Mouse (Mus musculus) liver, adult 2 months (tissue): ENCODE measurements around the gene Gm29797. TPM values are rescaled to one million over a fixed set of nuclear protein-coding genes. Genes with fewer than 3 reads are reported as not detected.

ENCODE experiments used
- DNase-seq: peaks from one replicate; pipeline ENCODE4 v3.0.0-alpha.2; 2011; ENCODE audit warnings: low read depth, low spot score; ENCODE audit errors: extremely low read depth
- H3K27ac ChIP-seq: fragments of 200-500 bp; replicated peaks from 2 replicates; pipeline ENCODE4 v1.5.1; 2012; ENCODE audit warnings: low read depth, mild to moderate bottlenecking, control low read depth, inconsistent platforms, low read length; ENCODE audit not compliant: insufficient read depth
- H3K27me3 ChIP-seq: fragments of 200-500 bp; 2 replicates; pipeline ENCODE4 v1.6.1; 2012; ENCODE audit warnings: mild to moderate bottlenecking, moderate library complexity, low read length, inconsistent platforms; ENCODE audit not compliant: control insufficient read depth, insufficient read depth
- H3K36me3 ChIP-seq: fragments of 200-500 bp; 2 replicates; pipeline ENCODE4 v1.6.1; 2012; ENCODE audit warnings: low read length, inconsistent platforms; ENCODE audit not compliant: control insufficient read depth, insufficient read depth
- H3K4me1 ChIP-seq: fragments of 200-500 bp; 2 replicates; pipeline ENCODE4 v1.6.1; 2011; ENCODE audit warnings: low read length; ENCODE audit not compliant: control insufficient read depth, insufficient read depth
- H3K4me3 ChIP-seq: fragments of 200-500 bp; 2 replicates; pipeline ENCODE4 v1.5.1; 2011; ENCODE audit warnings: low read depth, mild to moderate bottlenecking, control low read depth, low read length, moderate library complexity; ENCODE audit not compliant: insufficient read depth
- H3K79me2 ChIP-seq: fragments of 200-500 bp; 2 replicates; pipeline ENCODE4 v1.6.1; 2012; ENCODE audit warnings: inconsistent platforms, mild to moderate bottlenecking, low read length, moderate library complexity; ENCODE audit not compliant: control insufficient read depth, insufficient read depth
- H3K9ac ChIP-seq: fragments of 200-500 bp; 2 replicates; pipeline ENCODE4 v1.6.1; 2012; ENCODE audit warnings: low read depth, mild to moderate bottlenecking, control low read depth, inconsistent platforms, low read length
- CTCF ChIP-seq: fragments of 200-500 bp; IDR thresholded peaks from 2 replicates; pipeline ENCODE4 v1.5.1; 2011; ENCODE audit warnings: low read depth, low read length, control low read depth
- POLR2A ChIP-seq: fragments of 200-500 bp; IDR thresholded peaks from 2 replicates; pipeline ENCODE4 v1.6.1; 2011; ENCODE audit warnings: low read length, control low read depth; ENCODE audit not compliant: insufficient read depth; ENCODE audit errors: extremely low read depth
- WGBS: fragments of 180-500 bp; shearing (Covaris S2); methylation state at CpG from one replicate; pipeline ENCODE4 v1.1.7; 2018; 5-methylcytosine and 5-hydroxymethylcytosine counted together
- polyA plus RNA-seq: library from polyadenylated mRNA; depleted of rRNA; stranded (reverse); fragments of >200 nt; gene quantifications from 2 replicates; pipeline ENCODE4 v1.2.3, GENCODE M21; 2012
- total RNA-seq: library from RNA; depleted of rRNA; stranded (reverse); fragments of >200 nt; gene quantifications from 2 replicates; pipeline ENCODE4 v1.2.3, GENCODE M21; 2014

Gene Gm29797
- total and polyA plus RNA-seq, 2 experiments = not detected

- no peak for DNase-seq
- Histone ChIP-seq H3K36me3 (peaks cover 42% of the 10 kb centered on the region), H3K27ac (no peak overlapping the region), H3K27me3 (no peaks in the 10 kb centered on the region), H3K4me1 (no peaks in the 10 kb centered on the region), H3K79me2 (no peaks in the 10 kb centered on the region), H3K9ac (no peak overlapping the region), H3K4me3 (no peak overlapping the region)
- TF ChIP-seq CTCF (no peak), POLR2A (no peak)
- 91% methylated on average over 2 of the region's 2 CpGs for WGBS
Measured at GRCm38 (mm10) chr2:181657441-181657840, 607 bp downstream of the Gm29797 start.

- Histone ChIP-seq H3K9ac (no peak overlapping the region), H3K4me1 (no peaks in the 10 kb centered on the region), H3K27ac (no peak overlapping the region), H3K79me2 (no peaks in the 10 kb centered on the region), H3K4me3 (no peak overlapping the region), H3K36me3 (peaks cover 31% of the 10 kb centered on the region), H3K27me3 (no peaks in the 10 kb centered on the region)
- TF ChIP-seq CTCF (no peak), POLR2A (no peak)
- DNase-seq = no peak
- WGBS = 88% methylated on average over 7 of the region's 7 CpGs
Measured at GRCm38 (mm10) chr2:181658528-181658927, 1.7 kb downstream of the Gm29797 start.

DNA sequence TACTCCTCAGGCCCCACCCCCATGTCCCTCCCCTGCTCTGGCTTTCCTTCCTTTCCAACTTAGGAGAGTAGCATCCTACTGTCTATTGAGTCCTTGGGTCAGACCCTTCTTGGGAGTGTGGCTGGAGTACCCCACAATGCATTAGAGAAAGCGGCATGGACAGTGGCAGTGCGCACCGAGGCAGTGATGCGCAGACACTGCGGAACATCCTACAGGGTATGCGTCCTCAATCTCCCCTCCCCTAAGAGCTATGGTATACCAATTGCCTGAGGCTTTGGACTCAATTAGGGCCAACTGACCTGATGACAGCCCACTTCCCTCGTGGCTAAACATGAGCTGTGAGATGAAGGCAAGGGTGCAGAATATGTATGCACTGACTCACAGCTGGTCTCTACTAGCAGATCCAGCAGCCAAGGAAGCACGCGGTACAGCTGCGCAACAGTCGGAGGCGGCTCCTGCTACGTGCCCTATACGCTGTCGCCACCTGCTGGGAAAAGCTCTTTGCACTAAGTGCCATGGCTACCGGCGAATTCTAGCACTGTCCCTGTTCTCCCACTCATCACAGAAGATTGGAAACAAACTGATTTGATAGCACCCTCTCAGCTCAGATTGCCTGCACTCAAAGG, 2.2 kb downstream of the Gm29797 start:
- DNase-seq = peak; percentile 33
- peak; percentile 78 for TF ChIP-seq CTCF
- TF ChIP-seq POLR2A = no peak
- Histone ChIP-seq H3K9ac (no peak overlapping the region), H3K4me3 (no peak overlapping the region), H3K27me3 (no peaks in the 10 kb centered on the region), H3K27ac (no peak overlapping the region), H3K36me3 (peaks cover 26% of the 10 kb centered on the region), H3K4me1 (no peaks in the 10 kb centered on the region), H3K79me2 (no peaks in the 10 kb centered on the region)
- 45% methylated on average over 17 of the region's 17 CpGs for WGBS

DNA sequence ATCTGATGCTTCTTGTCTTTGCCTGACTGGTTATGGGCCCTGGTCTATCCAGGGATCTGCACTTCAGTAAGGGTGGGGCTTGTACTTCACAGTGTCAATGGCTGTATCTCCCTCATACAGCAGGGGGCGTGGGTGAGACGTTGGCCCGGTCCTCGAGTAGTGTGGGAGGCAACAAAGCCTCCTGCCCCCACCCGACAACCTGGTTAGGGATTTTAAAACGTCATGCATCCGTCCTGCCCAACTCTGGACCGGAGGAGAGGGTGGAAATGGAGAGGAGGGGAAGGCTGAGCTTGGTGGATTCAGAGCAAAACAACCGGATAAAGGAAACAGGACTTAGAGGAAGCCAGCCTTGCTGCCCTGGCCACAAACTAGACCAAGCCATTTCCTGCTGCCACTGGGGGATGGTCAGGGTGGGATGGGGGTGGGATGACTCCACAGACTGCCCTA, 2.8 kb downstream of the Gm29797 start:
- Histone ChIP-seq H3K4me3 (no peak overlapping the region), H3K79me2 (no peaks in the 10 kb centered on the region), H3K27ac (no peak overlapping the region), H3K36me3 (peaks cover 22% of the 10 kb centered on the region; the same call in 1 of the 2 replicates), H3K27me3 (no peaks in the 10 kb centered on the region), H3K9ac (no peak overlapping the region), H3K4me1 (no peaks in the 10 kb centered on the region)
- TF ChIP-seq POLR2A (no peak), CTCF (peak; percentile 96)
- 21% methylated on average over 9 of the region's 9 CpGs for WGBS
- peak; percentile 35 for DNase-seq

DNA sequence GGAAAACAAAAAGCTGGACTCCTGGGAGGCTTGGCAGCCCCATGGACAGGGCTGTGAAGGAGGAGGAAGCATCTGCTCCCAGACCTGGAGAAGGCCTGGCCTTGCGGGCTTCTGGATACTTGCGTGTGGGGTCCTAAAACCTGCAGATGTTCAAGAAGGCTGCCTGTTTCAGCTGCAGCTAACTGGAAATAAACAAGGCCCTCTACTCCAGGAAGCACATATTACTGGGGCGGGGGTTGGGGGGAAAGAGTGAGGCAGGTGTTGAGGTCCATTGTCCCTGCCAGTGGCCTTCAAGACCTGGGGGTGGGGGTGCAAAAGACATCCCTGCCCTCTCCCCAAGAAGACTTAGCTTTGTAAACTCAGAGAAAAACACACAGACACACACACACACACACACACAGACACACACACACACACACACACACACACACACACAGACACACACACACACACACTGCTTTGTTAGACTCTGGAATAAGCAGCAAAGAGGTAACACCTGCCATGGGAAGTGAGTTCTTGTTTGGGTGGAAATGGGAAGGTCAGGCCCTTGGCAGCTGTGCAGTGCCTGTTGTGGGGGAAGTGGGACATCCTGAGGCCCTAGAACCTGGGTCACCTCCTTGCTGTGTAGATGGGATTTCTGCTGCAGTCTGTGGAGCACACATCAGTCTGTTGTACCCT, 5.9 kb downstream of the Gm29797 start:
- TF ChIP-seq CTCF (no peak), POLR2A (no peak)
- no peak overlapping the region for H3K9ac ChIP-seq
- H3K27ac ChIP-seq = peak overlapping the region; percentile 74
- H3K4me1 ChIP-seq = no peaks in the 10 kb centered on the region
- H3K36me3 ChIP-seq = peaks cover 2% of the 10 kb centered on the region; the same call in 1 of the 2 replicates
- WGBS = 89% methylated on average over 3 of the region's 3 CpGs
- no peak for DNase-seq
- H3K27me3 ChIP-seq = no peaks in the 10 kb centered on the region
- no peaks in the 10 kb centered on the region for H3K79me2 ChIP-seq
- no peak overlapping the region for H3K4me3 ChIP-seq

GRCm38 (mm10) chr2:181663298-181663630, 6.4 kb downstream of the Gm29797 start:
- Histone ChIP-seq H3K4me3 (no peak overlapping the region), H3K9ac (no peak overlapping the region), H3K4me1 (no peaks in the 10 kb centered on the region), H3K27ac (peak overlapping the region; percentile 74), H3K79me2 (no peaks in the 10 kb centered on the region), H3K36me3 (peaks cover under 1% of the 10 kb centered on the region; the same call in 1 of the 2 replicates), H3K27me3 (no peaks in the 10 kb centered on the region)
- WGBS = 42% methylated on average over 4 of the region's 4 CpGs
- TF ChIP-seq POLR2A = no peak
- no peak for TF ChIP-seq CTCF
- DNase-seq = no peak
